Mouse (Mus musculus) ovary, adult 10 weeks (tissue): ENCODE results near the gene Numa1. TPM values are rescaled to one million over a fixed set of nuclear protein-coding genes. Genes with fewer than 3 reads are reported as not detected.

Experiments used
- polyA plus RNA-seq: library from polyadenylated mRNA; stranded (reverse); fragments of 350-450 nt; fragmentation: Illumina TruSeq; extraction: RNeasy Lipid Tissue Mini Kit (QIAGEN cat#74804); gene quantifications from one replicate; pipeline ENCODE4 v1.2.3, GENCODE M21; 2014

The Numa1 gene
- 125 TPM for polyA plus RNA-seq

GRCm38 (mm10) chr7:101933751-101934240 is at the start of gene Numa1, which contains the start of gene Lrrc51:
Gene Numa1 (plus strand): TSS chr7:101934111.
Gene Lrrc51 (minus strand): TSS chr7:101933895.

GRCm38 (mm10) chr7:101905561-101906286 is 28.2 kb upstream of the Numa1 start, which contains the start of gene Lamtor1:
Gene Lamtor1 (plus strand): TSS chr7:101905904.

GRCm38 (mm10) chr7:101906287-101906681 is 27.6 kb upstream of the Numa1 start, which contains the start of gene Tomt:
Gene Tomt (minus strand): TSS chr7:101906359.

GRCm38 (mm10) chr7:102018590-102018989 is 84.7 kb downstream of the Numa1 start, which contains the start of gene Il18bp:
Gene Il18bp (minus strand): TSS chr7:102018690.

Other genes starting within 250 kb of the Numa1 start
- not detected for gene Phox2a, start 115.8 kb upstream of the Numa1 start, polyA plus RNA-seq
- 43.3 TPM for gene Inppl1, start 95.9 kb upstream of the Numa1 start, polyA plus RNA-seq
- not detected for gene Folr2, start 76.9 kb upstream of the Numa1 start, polyA plus RNA-seq
- gene Anapc15, start 70.4 kb upstream of the Numa1 start, polyA plus RNA-seq, result 8.1 TPM
- 12.2 TPM for gene Folr1, start 63.3 kb upstream of the Numa1 start, polyA plus RNA-seq
- 8.6 TPM for gene Lamtor1, start 28.2 kb upstream of the Numa1 start, polyA plus RNA-seq
- gene Tomt, start 27.8 kb upstream of the Numa1 start, polyA plus RNA-seq, result not detected
- gene Lrrc51, start 216 bp upstream of the Numa1 start, polyA plus RNA-seq, result 3.6 TPM
- gene Il18bp, start 84.6 kb downstream of the Numa1 start, polyA plus RNA-seq, result 12.7 TPM
- gene Rnf121, start 131.4 kb downstream of the Numa1 start, polyA plus RNA-seq, result 10.1 TPM
- 14.4 TPM for gene Xndc1, start 131.4 kb downstream of the Numa1 start, polyA plus RNA-seq
- not detected for gene Xntrpc, start 131.6 kb downstream of the Numa1 start, polyA plus RNA-seq
- gene Trpc2, start 149.0 kb downstream of the Numa1 start, polyA plus RNA-seq, result not detected
- not detected for gene Art1, start 167.6 kb downstream of the Numa1 start, polyA plus RNA-seq
- gene Art5, start 175.4 kb downstream of the Numa1 start, polyA plus RNA-seq, result not detected
- not detected for gene Chrna10, start 182.7 kb downstream of the Numa1 start, polyA plus RNA-seq